Mouse (Mus musculus): Measurements from ENCODE around the gene Fndc4. TPM values are rescaled to one million over a fixed set of nuclear protein-coding genes. Genes with fewer than 3 reads are reported as not detected.

Gene Fndc4
- total RNA-seq, 4 experiments from 2014 or later, result 2.6 to 5.6 (median 5.2) TPM

DNA sequence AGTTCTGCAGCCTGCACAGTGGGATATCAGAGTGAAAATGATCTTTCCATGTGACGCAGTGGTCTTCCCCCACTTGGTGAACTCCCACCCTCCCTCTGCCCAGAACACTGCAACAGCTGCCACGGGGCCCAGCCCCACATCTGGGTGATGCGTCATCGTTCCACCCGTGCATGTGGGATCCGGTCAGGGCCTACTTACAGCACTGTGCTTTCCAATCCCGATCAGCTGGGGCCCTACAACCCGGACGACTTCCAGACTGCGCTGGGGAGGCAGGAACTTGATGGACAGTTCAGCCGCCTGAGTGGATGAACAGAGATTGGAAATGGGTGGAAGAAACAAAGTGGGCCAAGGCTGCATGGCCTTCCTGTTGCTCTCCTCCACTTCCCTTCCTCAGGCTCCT lies 38.3 kb downstream of the Fndc4 start:
- no peak for DNase-seq (ENCODE audit: low spot score)

DNA sequence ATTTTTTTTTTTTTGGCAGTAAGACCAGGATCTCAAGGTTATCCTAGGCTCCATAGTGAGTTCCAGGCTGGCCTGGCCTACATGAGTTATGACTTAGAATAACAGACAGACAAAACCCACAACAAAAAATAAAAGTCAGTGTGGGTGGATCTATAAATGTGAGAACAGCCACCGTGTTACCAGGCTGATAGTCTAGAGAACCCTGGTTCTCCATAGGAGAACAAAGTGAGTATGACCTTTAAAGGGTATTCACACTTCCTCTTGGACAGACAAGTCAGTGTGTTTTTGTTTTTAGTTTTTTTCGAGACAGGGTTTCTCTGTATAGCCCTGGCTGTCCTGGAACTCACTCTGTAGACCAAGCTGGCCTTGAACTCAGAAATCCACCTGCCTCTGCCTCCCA lies 39.9 kb downstream of the Fndc4 start:
- no peak for DNase-seq (ENCODE audit: low spot score)

DNA sequence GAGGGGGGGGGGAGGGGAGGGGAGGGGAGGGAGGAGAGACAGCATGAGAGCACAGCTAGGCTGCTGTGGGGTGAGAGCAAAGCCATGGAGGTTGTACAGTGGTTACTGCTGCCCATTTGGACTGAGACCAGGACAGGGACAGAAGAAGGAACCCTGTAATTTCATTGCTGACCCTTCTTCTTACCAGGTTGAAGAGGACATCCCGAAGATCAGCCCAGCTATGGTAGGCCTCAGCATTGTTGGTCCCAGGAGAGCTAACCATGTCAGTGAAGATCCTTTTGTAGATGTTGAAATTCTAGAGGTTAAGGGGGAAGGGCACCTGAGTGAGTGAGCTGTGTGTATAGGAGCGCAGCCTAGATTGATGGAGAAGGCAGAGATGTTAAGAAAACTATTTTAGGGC lies 40.5 kb downstream of the Fndc4 start:
- no peak for DNase-seq (ENCODE audit: low spot score)

DNA sequence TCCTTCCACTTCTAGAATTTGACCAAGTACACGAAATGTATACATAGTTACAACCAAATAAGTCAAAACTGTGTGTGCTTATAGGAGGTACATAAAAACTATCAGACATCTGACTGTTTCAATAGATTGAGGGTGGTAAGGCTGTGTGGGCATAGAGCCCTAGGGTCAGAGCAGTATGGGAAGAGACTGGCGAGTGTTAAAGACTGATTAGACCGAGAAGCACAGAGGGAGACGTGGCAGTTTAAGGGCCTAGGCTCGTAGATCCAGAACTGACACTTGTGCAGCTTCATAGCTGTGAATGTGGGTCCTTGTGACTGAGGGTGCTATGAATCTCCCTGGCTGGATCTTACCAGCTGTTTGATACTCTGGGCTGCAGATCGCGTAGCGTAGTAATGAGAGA lies 41.0 kb downstream of the Fndc4 start:
- DNase-seq (ENCODE audit: low spot score), result no peak

DNA sequence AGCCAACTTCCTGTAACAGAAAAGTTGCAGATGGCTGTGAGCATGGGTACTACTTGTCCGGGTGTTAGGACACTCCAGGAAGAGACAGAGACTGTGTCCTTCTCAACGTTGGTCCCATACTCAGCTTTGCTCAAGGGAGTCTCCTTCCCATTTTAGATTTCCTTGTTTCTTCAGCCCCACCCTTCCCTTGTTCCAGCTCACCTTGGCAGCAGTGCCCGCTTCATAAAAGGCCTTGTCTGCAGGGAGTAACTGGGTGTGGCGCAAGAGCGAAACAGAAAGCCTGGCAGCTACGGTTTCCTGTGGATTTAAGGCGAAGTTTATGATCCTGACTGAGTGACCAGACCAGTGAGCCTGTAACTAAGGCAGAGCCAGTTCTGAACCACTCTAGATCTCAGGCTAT lies 41.4 kb downstream of the Fndc4 start:
- peak; percentile 66 for DNase-seq (ENCODE audit: low spot score)

DNA sequence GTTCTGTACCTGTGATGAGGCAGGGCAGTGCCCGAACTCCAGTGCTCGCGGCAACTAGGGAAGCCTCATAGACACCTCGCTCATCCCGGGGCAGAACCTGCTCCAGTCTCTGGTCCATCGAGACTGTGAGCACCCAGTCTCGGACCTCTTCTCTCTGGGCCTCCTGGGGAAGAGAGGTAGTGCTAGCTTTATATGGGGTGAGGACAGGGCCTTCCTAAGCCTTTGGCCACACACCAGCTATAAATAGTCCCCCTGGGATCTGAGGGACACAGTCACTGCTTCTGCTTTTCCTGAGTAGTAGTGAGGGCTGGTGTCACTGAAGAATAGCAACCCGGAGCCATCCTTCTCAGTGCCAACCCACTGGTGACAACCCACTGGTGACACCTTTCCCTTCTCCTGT lies 42.1 kb downstream of the Fndc4 start:
- DNase-seq (ENCODE audit: low spot score), result no peak

DNA sequence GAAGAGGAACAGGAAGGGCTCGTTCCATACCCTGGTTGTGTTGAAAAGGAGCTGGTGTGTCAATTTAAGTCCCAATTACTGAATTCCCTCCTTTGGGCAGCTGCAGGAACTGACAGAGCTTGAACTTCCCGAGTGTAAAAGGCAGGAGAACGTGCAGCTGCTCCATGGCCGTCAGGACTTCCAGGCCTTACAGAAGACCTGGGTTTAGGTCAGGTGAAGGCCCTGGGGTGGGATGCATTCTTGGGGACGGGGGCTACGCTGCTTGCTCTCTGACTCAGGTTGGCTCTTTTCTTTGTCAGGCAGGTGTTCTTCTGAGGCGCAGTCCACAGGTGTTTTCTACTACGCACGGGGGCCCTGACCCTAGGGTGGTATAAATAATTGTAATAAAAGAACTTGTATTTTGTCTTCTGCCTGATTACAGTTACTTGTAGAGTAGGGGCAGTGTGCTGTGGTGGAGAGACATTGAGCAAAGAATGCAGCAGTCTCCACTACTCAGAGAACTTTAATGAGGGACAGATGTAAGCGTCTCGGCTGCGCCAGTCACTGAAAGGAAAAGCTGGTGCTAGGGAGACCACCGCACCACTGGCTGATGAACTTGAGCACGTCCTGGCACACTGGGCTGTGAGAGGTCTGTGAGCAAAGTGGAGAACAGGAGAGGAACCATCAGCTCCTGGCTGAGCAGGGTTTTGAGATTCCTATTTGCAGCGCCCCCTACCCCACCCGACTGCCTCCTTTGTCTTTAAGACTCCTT lies 42.9 kb downstream of the Fndc4 start:
- no peak for DNase-seq (ENCODE audit: low spot score)

DNA sequence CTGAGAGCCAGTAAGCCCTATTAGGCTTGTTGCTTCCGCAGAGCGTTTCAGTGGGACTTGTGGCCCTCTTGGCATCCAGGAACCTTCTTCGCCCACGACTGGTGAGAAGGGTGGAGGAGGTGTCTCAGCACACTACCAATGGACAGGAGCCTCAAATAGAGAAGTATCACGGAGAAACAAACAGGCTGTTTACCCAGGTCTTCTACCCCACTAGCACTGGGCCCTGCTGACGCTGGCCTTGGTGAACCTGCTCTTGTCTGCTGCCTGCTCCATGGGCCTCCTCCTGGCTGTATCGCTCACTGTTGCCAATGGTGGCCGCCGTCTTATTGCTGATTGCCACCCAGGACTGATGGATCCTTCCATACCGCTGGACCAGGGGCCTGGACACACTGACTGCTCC lies 43.7 kb downstream of the Fndc4 start:
- no peak for DNase-seq (ENCODE audit: low spot score)

DNA sequence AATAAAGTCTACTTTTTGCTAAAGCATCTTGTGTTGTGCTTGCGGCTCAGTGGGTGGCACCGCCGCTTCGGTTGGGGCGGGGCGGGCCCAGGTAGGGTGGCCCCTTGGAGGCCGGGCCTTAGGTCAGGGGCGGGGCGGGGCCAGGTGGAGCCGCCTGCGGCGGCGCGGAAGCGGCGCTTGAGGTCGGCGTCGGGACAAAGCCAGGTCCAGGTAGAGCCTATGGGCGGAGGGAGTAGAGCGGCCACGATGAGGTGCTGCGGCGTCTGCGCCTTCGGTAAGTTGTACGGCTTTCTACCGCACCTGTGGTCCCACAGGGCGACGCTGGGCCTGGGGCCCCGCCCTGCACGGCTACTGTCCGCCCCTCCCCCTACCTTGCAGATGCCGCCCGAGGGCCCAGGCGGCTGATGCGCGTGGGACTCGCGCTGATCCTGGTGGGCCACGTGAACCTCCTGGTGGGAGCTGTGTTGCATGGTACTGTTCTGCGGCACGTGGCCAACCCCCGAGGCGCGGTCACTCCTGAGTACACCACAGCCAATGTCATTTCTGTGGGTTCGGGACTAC lies 44.3 kb downstream of the Fndc4 start, which contains the start of gene Krtcap3:
Krtcap3 (plus strand) TSS at position 151 of the 561 bp plus-strand sequence.
- DNase-seq (ENCODE audit: low spot score), result no peak

DNA sequence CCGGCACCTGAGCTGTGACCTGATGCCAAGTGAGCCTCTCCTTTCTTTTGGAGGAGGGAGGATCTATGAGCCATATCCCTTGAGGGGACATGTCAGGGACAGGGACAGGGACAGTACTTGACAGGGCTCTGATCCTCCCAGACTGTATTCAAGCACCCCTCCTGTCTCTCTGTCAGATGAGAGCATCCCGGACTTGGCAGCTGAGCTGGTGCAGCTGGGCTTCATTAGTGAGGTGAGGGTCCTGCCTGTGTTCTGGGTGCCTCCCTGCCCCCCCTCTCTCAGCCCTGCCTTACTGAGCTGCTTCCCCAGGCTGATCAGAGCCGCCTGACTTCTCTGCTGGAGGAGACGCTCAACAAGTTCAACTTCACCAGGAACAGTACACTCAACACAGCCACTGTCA lies 45.2 kb downstream of the Fndc4 start:
- no peak for DNase-seq (ENCODE audit: low spot score)

Other genes starting within 250 kb of the Fndc4 start
- 10 to 100 TPM; 51.3 to 56.5 (median 53.1) TPM for gene Atraid, start 247.8 kb downstream of the Fndc4 start, total RNA-seq (2022)
- gene Slc5a6, start 247.2 kb downstream of the Fndc4 start, total RNA-seq (2022), result 10 to 100 TPM; 10.8 to 18.8 (median 12.4) TPM
- gene Cad, start 241.3 kb downstream of the Fndc4 start, total RNA-seq (2022), result 10 to 100 TPM; 13.0 to 17.3 (median 16.3) TPM
- gene Dnajc5g, start 189.8 kb downstream of the Fndc4 start, total RNA-seq (2022), result not detected
- gene Slc30a3, start 187.8 kb downstream of the Fndc4 start, total RNA-seq (2022), result under 1 TPM in 1 of 4 experiments, not detected in 3; 0.16 TPM
- 100 to 1,000 TPM; 360 to 427 (median 392) TPM for gene Trim54, start 179.4 kb downstream of the Fndc4 start, total RNA-seq (2022)
- gene Ucn, start 157.3 kb downstream of the Fndc4 start, total RNA-seq (2022), result not detected
- gene Mpv17, start 141.8 kb downstream of the Fndc4 start, total RNA-seq (2022), result 10 to 100 TPM; 48.1 to 63.1 (median 53.9) TPM
- 1 to 10 TPM in 1 of 4 experiments, under 1 TPM in 3; 0.29 to 3.4 (median 0.55) TPM for gene Gm29609, start 116.2 kb downstream of the Fndc4 start, total RNA-seq (2022)
- gene Gtf3c2, start 115.9 kb downstream of the Fndc4 start, total RNA-seq (2022), result 10 to 100 TPM; 23.6 to 33.3 (median 26.4) TPM
- gene Snx17, start 102.9 kb downstream of the Fndc4 start, total RNA-seq (2022), result 10 to 100 TPM; 62.1 to 65.5 (median 62.7) TPM
- gene Eif2b4, start 102.7 kb downstream of the Fndc4 start, total RNA-seq (2022), result 10 to 100 TPM; 40.2 to 53.8 (median 44.7) TPM
- 10 to 100 TPM in 1 of 4 experiments, 1 to 10 TPM in 3; 7.1 to 11.2 (median 8.1) TPM for gene Zfp513, start 93.8 kb downstream of the Fndc4 start, total RNA-seq (2022)
- gene Ppm1g, start 75.4 kb downstream of the Fndc4 start, total RNA-seq (2022), result 10 to 100 TPM; 45.3 to 71.9 (median 57.3) TPM
- 10 to 100 TPM; 75.9 to 87.9 (median 81.8) TPM for gene Nrbp1, start 55.2 kb downstream of the Fndc4 start, total RNA-seq (2022)
- under 1 TPM in 2 of 4 experiments, not detected in 2; 0.72 to 0.87 TPM for gene Gm9970, start 54.8 kb downstream of the Fndc4 start, total RNA-seq (2022)
- gene Krtcap3, start 44.4 kb downstream of the Fndc4 start, total RNA-seq (2022), result 1 to 10 TPM; 1.3 to 2.5 (median 1.6) TPM
- 10 to 100 TPM; 33.9 to 50.7 (median 42.3) TPM for gene Ift172, start 5.0 kb downstream of the Fndc4 start, total RNA-seq (2022)
- not detected for gene Gckr, start 1.4 kb upstream of the Fndc4 start, total RNA-seq (2022)
- gene Zfp512, start 156.4 kb upstream of the Fndc4 start, total RNA-seq (2022), result 10 to 100 TPM; 24.5 to 27.2 (median 26.8) TPM
- under 1 TPM in 1 of 4 experiments, not detected in 3; 0.22 TPM for gene 4930548H24Rik, start 189.7 kb upstream of the Fndc4 start, total RNA-seq (2022)
- 10 to 100 TPM; 23.0 to 27.7 (median 24.3) TPM for gene Gpn1, start 198.7 kb upstream of the Fndc4 start, total RNA-seq (2022)
- gene Slc4a1ap, start 230.9 kb upstream of the Fndc4 start, total RNA-seq (2022), result 10 to 100 TPM; 20.2 to 24.4 (median 23.1) TPM
- gene Supt7l, start 231.7 kb upstream of the Fndc4 start, total RNA-seq (2022), result 10 to 100 TPM; 12.8 to 13.8 (median 12.9) TPM